Mouse (Mus musculus): ENCODE results near the gene Magel2.

Gene Magel2

GRCm38 (mm10) chr7:62376510-62377304, at the start of gene Magel2:
Gene Magel2, plus strand, starts transcription at chr7:62377010.
- in situ Hi-C loops (cut with MboI, MseI): loop anchor here (5.0 to 25.0 kb wide), 2 partner anchors 1649 to 1764 kb away; no protein-coding TSS in a partner anchor

- in situ Hi-C loops (cut with MboI, MseI): no loop called here
Measured at GRCm38 (mm10) chr7:62345411-62345810, 31.4 kb upstream of the Magel2 start.

GRCm38 (mm10) chr7:62346269-62346668, 30.5 kb upstream of the Magel2 start, which contains the start of gene Ndn:
Gene Ndn, plus strand, starts transcription at chr7:62346569.
- in situ Hi-C loops (cut with MboI, MseI): no loop called here

GRCm38 (mm10) chr7:62348106-62348803, 28.6 kb upstream of the Magel2 start:
- in situ Hi-C loops (cut with MboI, MseI): no loop called here

- in situ Hi-C loops (cut with MboI, MseI): no loop called here
Measured at GRCm38 (mm10) chr7:62348804-62349190, 28.0 kb upstream of the Magel2 start.

- in situ Hi-C loops (cut with MboI, MseI): no loop called here
Measured at GRCm38 (mm10) chr7:62351266-62351665, 25.5 kb upstream of the Magel2 start.

GRCm38 (mm10) chr7:62365039-62365636, 11.7 kb upstream of the Magel2 start:
- in situ Hi-C loops (cut with MboI, MseI): no loop called here

GRCm38 (mm10) chr7:62366730-62367129, 10.1 kb upstream of the Magel2 start:
- in situ Hi-C loops (cut with MboI, MseI): no loop called here

GRCm38 (mm10) chr7:62375658-62376057, 1.2 kb upstream of the Magel2 start:
- in situ Hi-C loops (cut with MboI, MseI): loop anchor here (5.0 to 25.0 kb wide), 2 partner anchors 1648 to 1763 kb away; no protein-coding TSS in a partner anchor

- in situ Hi-C loops (cut with MboI, MseI): loop anchor here (5.0 to 25.0 kb wide), 2 partner anchors 1650 to 1765 kb away; no protein-coding TSS in a partner anchor
Measured at GRCm38 (mm10) chr7:62377313-62377712, 503 bp downstream of the Magel2 start.

GRCm38 (mm10) chr7:62378529-62378928, 1.7 kb downstream of the Magel2 start:
- in situ Hi-C loops (cut with MboI, MseI): loop anchor here (5.0 to 25.0 kb wide), 2 partner anchors 1651 to 1766 kb away; no protein-coding TSS in a partner anchor

GRCm38 (mm10) chr7:62382391-62382790, 5.6 kb downstream of the Magel2 start:
- in situ Hi-C loops (cut with MboI, MseI): loop anchor here in 1 of 2 experiments (5.0 to 25.0 kb wide), 2 partner anchors 385 to 1770 kb away; no protein-coding TSS in a partner anchor

GRCm38 (mm10) chr7:62388291-62388690, 11.5 kb downstream of the Magel2 start:
- in situ Hi-C loops (cut with MboI, MseI): loop anchor here in 1 of 2 experiments (25.0 kb wide), 1 partner anchor 1776 kb away; no protein-coding TSS in a partner anchor

GRCm38 (mm10) chr7:62392202-62392601, 15.4 kb downstream of the Magel2 start:
- in situ Hi-C loops (cut with MboI, MseI): loop anchor here in 1 of 2 experiments (25.0 kb wide), 1 partner anchor 1780 kb away; no protein-coding TSS in a partner anchor

GRCm38 (mm10) chr7:62406573-62407050, 29.8 kb downstream of the Magel2 start:
- in situ Hi-C loops (cut with MboI, MseI): no loop called here

GRCm38 (mm10) chr7:62407803-62408202, 31.0 kb downstream of the Magel2 start:
- in situ Hi-C loops (cut with MboI, MseI): no loop called here

- in situ Hi-C loops (cut with MboI, MseI): loop anchor here in 1 of 2 experiments (10.0 kb wide), 1 partner anchor 1900 kb away; no protein-coding TSS in a partner anchor
Measured at GRCm38 (mm10) chr7:62415222-62415621, 38.4 kb downstream of the Magel2 start.

- in situ Hi-C loops (cut with MboI, MseI): loop anchor here in 1 of 2 experiments (10.0 kb wide), 1 partner anchor 1901 kb away; no protein-coding TSS in a partner anchor
Measured at GRCm38 (mm10) chr7:62416173-62416572, 39.4 kb downstream of the Magel2 start.

- in situ Hi-C loops (cut with MboI, MseI): loop anchor here in 1 of 2 experiments (10.0 kb wide), 1 partner anchor 1904 kb away; no protein-coding TSS in a partner anchor
Measured at GRCm38 (mm10) chr7:62418346-62418745, 41.5 kb downstream of the Magel2 start.

GRCm38 (mm10) chr7:62419105-62419492, 42.3 kb downstream of the Magel2 start:
- in situ Hi-C loops (cut with MboI, MseI): loop anchor here in 1 of 2 experiments (10.0 kb wide), 1 partner anchor 1904 kb away; no protein-coding TSS in a partner anchor

Data from T-helper 17 cell (primary cell).